Mouse (Mus musculus): ENCODE data around the gene Itgb4.

Itgb4 gene

GRCm38 (mm10) chr11:116025056-116025845, 50.7 kb downstream of the Itgb4 start:
- CTCF ChIA-PET, result interaction anchor here (0.7 kb wide), 1 partner anchor 20 kb away, joined by 3 read pairs; no protein-coding TSS in a partner anchor

GRCm38 (mm10) chr11:116027756-116028155, 53.2 kb downstream of the Itgb4 start, which contains the start of gene H3f3b:
H3f3b (minus strand) TSS chr11:116027962.
- CTCF ChIA-PET, result no interaction called here

GRCm38 (mm10) chr11:116028177-116028865, 53.8 kb downstream of the Itgb4 start:
- CTCF ChIA-PET, result interaction anchor here (0.7 kb wide), 1 partner anchor 614 kb away, joined by 8 read pairs; no protein-coding TSS in a partner anchor

DNA sequence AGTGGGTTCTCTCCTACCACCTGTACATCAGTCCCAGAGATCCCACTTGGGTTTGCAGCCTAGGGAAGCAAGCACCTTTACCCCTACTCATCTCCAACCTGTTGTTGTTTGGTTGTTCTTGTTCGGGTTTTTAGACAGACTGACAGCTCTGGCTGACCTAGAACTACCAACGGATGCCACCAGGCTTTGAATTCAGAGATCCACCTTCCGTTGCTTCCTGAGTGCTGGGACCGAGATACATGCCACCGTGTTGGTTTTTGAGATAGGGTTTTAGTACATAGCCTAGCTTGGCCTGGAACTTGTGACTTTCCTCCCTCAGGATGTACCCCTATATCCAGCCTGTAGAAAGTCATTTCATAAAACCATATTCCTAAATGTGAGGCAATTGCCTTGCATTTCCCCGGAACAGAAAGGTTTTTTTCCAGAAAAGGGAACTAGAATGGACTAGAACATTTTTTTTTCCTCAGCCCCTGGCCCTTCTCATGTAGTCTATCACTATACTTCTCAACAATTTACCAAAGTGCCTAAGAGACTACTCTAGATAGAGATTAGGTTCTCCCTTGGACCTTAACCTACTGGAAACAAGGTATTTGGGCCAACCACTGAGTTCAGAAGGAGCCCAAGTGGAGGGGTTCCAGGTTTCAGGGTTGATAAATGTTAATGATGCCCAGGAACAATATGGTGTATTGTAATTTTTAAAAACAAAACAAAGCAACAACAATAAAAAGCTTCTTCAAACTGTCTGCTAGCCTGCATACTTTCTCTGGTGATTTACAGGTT, 54.8 kb downstream of the Itgb4 start:
- CTCF ChIA-PET, result no interaction called here

DNA sequence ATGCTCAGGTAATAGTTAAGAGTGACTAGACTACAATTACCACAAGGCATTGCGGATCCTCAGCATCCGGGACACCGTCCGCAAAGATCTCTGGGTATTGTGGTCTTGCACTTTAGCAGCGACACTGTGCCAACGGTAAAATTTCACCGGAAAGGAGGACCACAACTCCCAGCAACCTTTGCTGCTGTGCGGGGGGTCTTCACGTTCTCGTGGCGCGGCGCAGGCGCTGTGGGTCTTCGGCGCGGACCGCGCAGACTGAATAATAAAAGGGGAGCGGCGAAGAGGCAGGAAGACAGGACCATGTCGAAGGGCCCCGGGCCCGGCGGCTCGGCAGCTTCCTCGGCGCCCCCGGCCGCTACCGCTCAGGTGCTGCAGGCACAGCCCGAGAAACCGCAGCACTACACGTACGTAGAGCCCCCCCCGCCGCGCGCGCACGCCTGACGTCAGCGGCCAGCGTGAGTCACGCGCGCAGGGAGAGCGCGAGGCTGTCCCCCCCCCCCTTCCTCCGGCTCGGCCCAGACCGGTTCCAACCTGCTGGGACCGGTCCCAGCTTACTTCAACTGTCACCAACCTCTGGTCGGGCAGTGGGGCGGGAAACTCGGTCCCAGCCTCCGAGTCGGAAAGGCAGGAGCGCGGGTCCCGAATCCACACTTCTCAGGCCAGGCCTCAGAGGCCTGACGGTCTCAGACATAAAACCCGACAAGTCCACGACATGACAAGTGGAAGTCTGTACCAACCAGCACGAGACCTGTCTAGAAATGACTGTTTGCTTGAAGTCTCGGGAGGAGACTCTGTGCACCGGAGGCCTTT, 55.8 kb downstream of the Itgb4 start, which contains the start of gene Unk:
Gene Unk, plus strand, starts transcription at position 235 of the 810 bp plus-strand sequence.
- CTCF ChIA-PET, result no interaction called here

DNA sequence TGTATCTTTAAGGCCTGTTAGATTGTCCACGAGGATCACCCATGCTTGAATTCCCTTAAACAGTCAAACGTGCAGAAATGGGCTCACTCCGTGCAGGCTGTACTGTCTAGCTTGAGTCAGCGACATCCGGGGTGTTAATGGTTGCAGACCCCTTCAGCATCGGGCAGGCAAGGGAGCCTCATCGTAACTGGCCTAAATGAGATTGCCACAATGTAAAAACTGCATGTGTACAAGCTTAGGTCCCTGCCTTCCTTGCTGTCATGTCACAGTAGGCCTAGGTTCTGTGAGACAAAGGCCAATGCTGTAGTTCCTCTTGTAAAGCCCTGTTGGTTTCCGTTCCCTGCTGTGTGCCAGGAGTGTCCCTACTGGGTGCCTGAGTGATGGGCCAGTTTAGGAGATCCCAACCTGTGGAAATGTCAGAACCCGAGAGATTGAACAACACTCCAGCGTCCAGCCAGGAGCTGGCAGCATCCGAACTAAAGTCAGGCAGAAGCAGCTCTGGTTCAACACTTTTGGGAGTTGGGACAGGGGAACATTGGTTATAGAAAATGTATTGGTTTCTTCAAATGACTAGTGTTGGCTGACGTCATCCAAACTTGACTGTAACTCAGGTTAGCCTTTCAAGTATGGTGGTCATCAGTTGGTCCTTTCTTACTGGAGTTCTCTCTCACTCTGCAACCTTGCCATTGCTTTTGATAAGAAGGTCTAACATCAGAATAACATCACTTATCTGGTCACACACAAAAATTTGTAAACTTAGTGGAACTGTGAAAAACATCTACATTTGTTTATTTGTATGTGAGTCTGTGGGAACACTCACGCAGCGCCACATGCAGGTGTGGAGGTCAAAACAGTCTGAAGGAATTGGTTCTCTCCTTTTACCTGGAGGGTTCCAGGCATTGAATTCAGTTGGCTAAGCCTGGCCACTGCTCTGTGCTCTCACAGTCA, 56.7 kb downstream of the Itgb4 start:
- CTCF ChIA-PET, result interaction anchor here (0.7 kb wide), 1 partner anchor 43 kb away, joined by 4 read pairs; no protein-coding TSS in a partner anchor

- CTCF ChIA-PET, result no interaction called here
Observed at GRCm38 (mm10) chr11:116034584-116034983, 60.1 kb downstream of the Itgb4 start.

DNA sequence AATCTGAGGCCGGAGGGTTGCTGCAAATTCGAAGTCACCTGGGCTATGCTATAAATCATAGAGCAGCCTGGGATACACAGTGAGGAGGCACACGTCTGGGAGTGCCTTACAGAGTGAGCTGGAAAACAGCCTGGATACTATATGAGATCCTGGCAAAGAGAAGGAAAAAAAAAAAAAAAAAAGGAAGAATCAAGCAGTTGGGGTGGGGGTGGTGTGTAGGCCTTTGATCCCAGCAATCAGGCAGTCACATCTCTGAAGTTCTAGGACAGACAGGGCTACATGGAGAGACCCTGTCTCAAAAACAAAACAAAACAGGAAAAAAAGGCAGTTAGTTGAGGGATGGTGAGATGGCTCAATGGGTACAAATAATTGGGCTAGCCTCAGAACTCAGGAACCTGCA, 62.2 kb downstream of the Itgb4 start:
- CTCF ChIA-PET, result interaction anchor here (0.5 kb wide), 1 partner anchor 52 kb away, joined by 3 read pairs; no protein-coding TSS in a partner anchor

DNA sequence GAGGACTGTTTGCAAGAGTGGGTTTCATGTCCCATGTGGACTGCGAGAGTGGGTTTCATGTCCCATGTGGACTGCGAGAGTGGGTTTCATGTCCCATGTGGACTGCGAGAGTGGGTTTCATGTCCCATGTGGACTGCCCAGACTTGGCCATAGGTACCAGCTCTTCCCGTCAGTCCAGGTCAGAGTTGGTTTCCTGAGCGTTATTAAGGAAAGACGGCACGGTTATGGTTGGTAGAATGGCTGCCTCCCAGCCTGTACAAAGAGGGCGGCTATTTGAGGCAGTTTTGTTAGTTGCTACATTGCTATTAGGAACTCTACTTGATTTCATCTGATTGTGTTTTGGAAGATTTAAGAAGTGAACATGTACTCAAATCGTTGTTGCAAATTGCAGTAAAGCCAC, 63.3 kb downstream of the Itgb4 start:
- CTCF ChIA-PET, result no interaction called here

DNA sequence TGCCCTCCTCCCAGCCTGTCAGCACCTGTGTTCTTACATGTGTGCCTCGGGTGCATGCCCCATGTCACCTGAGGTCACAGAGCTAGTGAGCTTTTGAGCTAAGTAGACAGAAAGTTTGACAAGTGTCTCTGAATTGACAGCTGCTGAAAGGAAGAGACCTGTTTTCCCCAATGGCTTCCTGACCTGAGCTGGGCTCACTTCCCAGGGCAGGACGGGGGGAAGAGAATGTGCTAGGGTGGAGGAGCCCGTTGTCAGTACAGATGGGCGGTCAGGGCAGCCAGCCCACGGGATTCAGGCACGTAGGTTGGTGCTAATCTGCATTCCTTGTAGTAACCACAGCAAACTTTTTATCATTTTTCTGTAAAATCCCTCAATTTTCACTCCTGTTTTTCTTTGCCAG, 66.1 kb downstream of the Itgb4 start:
- CTCF ChIA-PET, result no interaction called here

DNA sequence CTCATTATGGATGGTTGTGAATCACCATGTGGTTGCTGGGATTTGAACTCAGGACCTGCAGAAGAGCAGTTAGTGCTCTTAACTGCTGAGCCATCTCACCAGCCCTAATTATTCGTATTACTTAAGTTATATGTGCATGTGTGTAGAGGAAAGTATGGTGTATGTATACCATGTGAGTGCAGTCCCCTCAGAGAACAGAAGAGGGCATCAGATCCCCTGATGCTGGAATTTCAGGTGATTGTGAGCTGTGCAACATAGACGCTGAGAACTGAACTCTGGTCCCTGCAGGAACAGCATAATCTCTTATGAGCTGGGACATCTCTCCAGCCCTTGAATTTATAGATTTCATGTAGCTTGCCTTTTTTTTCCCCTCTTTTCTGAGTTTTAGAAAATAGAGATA, 67.3 kb downstream of the Itgb4 start:
- CTCF ChIA-PET, result no interaction called here

GRCm38 (mm10) chr11:116042372-116043138, 68.0 kb downstream of the Itgb4 start:
- CTCF ChIA-PET, result no interaction called here

DNA sequence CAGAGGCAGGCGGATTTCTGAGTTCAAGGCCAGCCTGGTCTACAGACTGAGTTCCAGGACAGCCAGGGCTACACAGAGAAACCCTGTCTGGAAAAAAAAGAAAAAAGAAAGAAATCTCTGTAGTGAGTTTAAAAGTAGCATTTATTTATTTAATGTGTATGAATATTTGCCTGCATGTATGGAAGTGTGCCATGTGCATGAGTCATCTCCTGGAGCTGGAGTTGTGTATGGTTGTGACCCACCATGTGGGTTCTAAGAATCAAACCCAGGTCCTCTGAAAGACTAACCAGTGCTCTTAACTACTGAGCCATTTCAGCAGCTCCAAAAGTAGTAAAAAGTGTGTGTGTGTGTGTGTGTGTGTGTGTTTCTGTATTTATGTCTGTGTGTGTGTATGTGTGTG, 68.8 kb downstream of the Itgb4 start:
- CTCF ChIA-PET, result interaction anchor here (0.7 kb wide), 1 partner anchor 13 kb away, joined by 6 read pairs; no protein-coding TSS in a partner anchor

- CTCF ChIA-PET, result interaction anchor here (0.6 kb wide), 1 partner anchor 20 kb away, joined by 3 read pairs; no protein-coding TSS in a partner anchor
Observed at GRCm38 (mm10) chr11:116045173-116045572, 70.7 kb downstream of the Itgb4 start.

DNA sequence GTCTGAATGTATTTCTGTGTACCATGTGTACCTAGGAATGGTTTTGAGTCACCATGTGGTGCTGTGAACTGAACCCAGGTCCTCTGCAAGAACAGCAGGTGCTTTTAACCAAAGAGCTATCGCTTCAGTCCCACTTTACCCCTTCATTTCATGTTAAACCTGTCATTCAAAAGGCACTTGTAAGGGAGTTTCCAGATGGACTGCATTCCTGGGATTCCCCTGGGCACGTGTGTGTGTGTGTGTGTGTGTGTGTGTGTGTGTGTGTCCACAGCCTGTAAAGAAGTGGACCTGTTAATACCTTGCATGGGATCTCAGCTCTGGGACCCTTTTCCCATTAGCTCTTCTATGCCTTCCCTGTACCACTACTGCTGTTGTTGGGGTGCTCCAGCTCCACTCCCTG, 75.1 kb downstream of the Itgb4 start:
- CTCF ChIA-PET, result no interaction called here

- CTCF ChIA-PET, result no interaction called here
Observed at GRCm38 (mm10) chr11:116050196-116050595, 75.7 kb downstream of the Itgb4 start.

GRCm38 (mm10) chr11:116053510-116054229, 79.2 kb downstream of the Itgb4 start:
- CTCF ChIA-PET, result no interaction called here

- CTCF ChIA-PET, result interaction anchor here (0.6 kb wide), 1 partner anchor 12 kb away, joined by 6 read pairs; no protein-coding TSS in a partner anchor
Observed at GRCm38 (mm10) chr11:116055873-116056272, 81.4 kb downstream of the Itgb4 start.
